Mouse (Mus musculus): ENCODE measurements around the gene Kif21a.

DNA sequence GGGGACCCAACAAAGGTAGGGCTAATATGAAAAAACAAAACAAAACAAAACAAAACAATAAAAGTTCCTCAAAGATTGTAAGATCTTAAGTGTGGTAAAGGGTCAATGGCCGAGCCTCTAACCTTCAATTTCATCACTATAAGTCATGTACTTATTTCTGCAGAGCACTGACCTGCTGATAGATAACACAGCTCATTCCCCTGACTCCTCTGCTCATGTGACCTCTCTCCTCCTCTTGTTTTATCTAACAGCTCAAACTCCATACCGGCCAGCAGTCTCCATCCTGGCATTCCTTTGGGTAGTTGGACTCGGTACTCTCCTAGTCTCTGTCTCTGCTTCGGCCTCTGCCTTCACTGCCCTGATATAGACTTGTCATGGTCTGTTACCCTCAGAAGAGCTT, 87.2 kb downstream of the Kif21a start:
- no peak for TF ChIP-seq USF1 (IDR thresholded peaks at IDR 0.05; ENCODE audit: low read depth)
- no peak for TF ChIP-seq CTCF (IDR thresholded peaks at IDR 0.05; ENCODE audit: control insufficient read depth, insufficient read depth, insufficient read length)
- no peak for TF ChIP-seq CEBPB (IDR thresholded peaks at IDR 0.05; ENCODE audit: low read depth)
- TF ChIP-seq MYOD1 (IDR thresholded peaks at IDR 0.05; ENCODE audit: control insufficient read depth, insufficient read length, low read depth): no peak

All from C2C12 (cell line).